Mouse (Mus musculus) gastrocnemius, postnatal 25 days (tissue): ENCODE results near the gene Cntfr. TPM values are rescaled to one million over a fixed set of nuclear protein-coding genes. Genes with fewer than 3 reads are reported as not detected.

Experiments
- DNase-seq: peaks from one replicate; pipeline ENCODE4 v3.0.0; 2022
- long read RNA-seq, 2 experiments: library from polyadenylated mRNA; stranded (forward); transcript quantifications; one replicate each; pipeline ENCODE4 v2.0.0; 2021
- total RNA-seq, 2 experiments: library from RNA; stranded (reverse); gene quantifications; 1 replicate in 1 of 2; 2 replicates in 1 of 2; pipeline ENCODE4 v1.2.3; 2021

The Cntfr gene
- 10 to 100 TPM; 33.5 to 34.7 TPM for total RNA-seq
- long read RNA-seq, experiment 1, partial matches to known transcripts, result 1 of 4 reads
- long read RNA-seq, experiment 1, other reads (novel, unspliced or antisense), result 1 of 4 reads
- long read RNA-seq, experiment 2, partial matches to known transcripts, result 2 of 4 reads
- long read RNA-seq, experiment 2, other reads (novel, unspliced or antisense), result 0 of 4 reads

- peak; percentile 79 for DNase-seq
Measured at GRCm38 (mm10) chr4:41696930-41697841, at the start of gene Cntfr. Cntfr (minus strand) TSS chr4:41697089.

GRCm38 (mm10) chr4:41745021-41745420 is 48.1 kb upstream of the Cntfr start:
- no peak for DNase-seq

- DNase-seq, result no peak
Measured at GRCm38 (mm10) chr4:41744131-41744530, 47.2 kb upstream of the Cntfr start.

- DNase-seq, result peak; percentile 93
Measured at GRCm38 (mm10) chr4:41741158-41741560, 44.3 kb upstream of the Cntfr start.

- DNase-seq, result no peak
Measured at GRCm38 (mm10) chr4:41740380-41741157, 43.7 kb upstream of the Cntfr start.

GRCm38 (mm10) chr4:41739260-41739659 is 42.4 kb upstream of the Cntfr start:
- no peak for DNase-seq

GRCm38 (mm10) chr4:41738256-41738603 is 41.3 kb upstream of the Cntfr start:
- DNase-seq, result no peak

DNA sequence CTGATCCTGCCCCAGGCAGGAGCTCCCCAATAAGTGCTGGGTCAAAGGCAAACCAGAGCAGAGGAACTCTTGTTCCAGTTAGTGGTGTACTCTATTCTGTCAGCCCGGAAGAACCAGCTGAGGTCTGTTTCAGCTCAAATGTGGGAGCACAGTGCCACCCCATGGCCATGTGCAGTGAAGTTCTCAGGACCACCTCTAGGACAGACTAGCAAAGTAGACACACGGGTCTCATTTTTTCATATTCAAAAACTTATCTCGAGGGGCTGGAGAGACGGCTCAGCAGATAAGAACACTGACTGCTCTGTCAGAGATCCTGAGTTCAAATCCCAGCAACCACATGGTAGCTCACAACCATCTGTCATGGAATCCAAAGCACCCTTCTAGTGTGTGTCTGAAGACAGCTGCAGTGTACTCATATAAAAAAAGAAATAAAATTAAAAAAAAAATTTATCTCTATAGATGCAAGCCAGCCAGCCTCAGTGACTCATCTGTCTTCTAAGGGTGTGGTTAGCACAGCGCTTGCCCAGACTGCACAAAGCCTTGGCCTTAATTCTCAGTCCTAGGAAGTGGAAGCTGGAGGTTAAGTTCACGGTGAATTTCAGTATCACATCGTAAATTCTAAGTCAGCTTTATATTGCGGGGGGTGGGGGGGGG is 40.8 kb upstream of the Cntfr start:
- peak; percentile 62 for DNase-seq

GRCm38 (mm10) chr4:41731052-41731765 is 34.3 kb upstream of the Cntfr start, which contains the start of gene Arid3c:
Arid3c (minus strand) TSS chr4:41731142.
- no peak for DNase-seq

- no peak for DNase-seq
Measured at GRCm38 (mm10) chr4:41726826-41727621, 30.1 kb upstream of the Cntfr start.

DNA sequence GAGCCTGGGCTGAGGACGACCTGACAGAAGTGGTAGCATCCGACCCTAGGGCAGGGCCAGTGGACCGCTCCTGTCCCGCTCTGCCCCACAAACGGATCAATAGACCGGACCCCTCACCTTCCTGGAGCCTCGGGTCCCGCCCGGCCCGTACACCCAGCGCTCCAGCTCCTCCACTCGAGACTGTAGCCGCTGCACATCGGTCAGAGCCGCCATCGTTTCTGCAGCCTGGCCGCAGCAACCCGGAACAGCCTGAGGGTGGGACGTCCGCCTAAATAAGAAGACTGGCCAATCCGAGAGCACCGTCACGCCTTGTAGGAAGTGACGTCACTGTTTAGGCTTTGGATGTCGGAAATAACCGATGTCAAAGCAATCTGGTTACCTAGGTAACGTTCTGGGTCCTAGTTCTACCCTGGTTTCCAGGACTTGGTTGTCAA is 26.0 kb upstream of the Cntfr start, which contains the start of gene Dctn3:
Gene Dctn3 (minus strand): TSS at position 253 of the 434 bp plus-strand sequence.
- peak; percentile 83 for DNase-seq

DNA sequence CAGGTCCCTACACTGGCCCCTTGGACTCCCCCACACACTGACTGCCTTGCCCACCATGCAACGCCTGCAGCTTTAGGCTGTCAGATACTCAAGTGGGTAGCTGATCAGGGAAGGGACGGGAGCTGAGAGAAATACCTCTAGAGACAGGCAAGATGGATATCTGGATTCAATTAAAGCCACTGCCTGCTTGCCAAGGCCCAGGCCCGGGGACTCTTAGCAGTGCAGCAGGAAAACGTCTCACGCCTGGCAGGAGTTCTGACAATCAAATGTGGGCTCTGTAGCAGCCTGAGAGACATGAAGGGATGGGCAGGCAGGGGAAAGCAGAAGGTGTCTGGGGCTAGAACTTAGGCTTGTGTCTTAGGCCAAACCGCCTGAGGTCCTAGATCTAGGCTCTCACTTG is 19.9 kb upstream of the Cntfr start:
- DNase-seq, result no peak

DNA sequence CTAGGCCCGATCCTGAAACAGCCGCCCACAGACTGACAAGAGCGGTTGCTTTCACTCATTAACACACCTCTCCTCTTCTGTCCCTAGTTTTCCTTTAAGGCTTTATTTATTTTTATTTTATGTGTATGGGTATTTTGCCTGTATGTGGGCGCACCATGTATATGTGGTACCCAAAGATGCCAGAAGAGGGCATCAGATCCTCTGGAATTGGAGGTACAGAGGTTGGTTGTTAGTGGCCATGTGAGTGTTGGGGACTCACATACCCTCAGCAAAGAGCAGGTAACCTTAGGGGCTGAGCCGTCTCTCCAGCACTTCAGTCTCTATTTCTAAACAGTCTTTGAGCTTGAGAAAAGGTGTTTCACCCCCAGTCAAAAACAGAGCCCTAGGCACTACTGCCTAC is 18.7 kb upstream of the Cntfr start:
- DNase-seq, result no peak

DNA sequence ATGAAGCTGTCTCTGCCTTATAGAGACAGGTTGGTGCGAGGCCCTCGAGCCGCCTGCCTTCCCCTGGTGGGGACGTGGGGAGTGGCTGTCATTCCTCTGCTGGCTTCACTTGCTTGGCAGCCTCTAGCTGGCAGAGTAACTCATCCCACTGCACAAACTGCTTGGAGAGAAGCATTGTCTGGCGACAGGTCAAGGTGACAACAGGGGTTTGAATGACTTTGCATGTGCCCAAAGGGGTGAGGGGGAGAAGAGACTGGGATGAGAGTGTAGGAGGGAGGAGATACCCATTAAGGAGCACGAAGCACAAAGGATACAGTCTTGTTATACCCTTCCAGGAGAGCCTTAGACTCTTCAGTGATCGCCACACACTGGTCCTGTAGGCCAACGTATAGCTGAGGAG is 18.2 kb upstream of the Cntfr start:
- no peak for DNase-seq

DNA sequence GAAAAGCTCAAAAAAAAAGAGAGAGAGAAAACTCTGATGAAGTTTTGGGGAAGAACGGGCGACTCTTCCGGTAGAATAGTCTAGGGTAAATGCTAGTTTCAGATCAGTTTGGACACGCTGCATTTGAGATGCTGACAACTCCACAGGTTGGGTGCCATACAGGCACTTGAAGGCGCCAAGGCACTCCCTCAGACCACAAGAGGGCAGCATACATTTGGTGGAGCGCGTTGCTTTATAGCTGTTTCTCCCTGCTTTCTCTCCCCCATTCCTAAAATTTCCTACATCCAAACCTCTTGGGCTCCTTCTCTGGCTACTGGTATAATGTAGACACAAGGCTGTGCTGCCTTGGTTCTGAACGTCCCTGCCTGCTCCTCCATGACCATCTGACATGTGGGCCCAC is 17.4 kb upstream of the Cntfr start:
- no peak for DNase-seq

GRCm38 (mm10) chr4:41713197-41714067 is 16.5 kb upstream of the Cntfr start, which contains the start of gene Rpp25l:
Rpp25l (minus strand) TSS chr4:41713534.
- DNase-seq, result peak; percentile 88

DNA sequence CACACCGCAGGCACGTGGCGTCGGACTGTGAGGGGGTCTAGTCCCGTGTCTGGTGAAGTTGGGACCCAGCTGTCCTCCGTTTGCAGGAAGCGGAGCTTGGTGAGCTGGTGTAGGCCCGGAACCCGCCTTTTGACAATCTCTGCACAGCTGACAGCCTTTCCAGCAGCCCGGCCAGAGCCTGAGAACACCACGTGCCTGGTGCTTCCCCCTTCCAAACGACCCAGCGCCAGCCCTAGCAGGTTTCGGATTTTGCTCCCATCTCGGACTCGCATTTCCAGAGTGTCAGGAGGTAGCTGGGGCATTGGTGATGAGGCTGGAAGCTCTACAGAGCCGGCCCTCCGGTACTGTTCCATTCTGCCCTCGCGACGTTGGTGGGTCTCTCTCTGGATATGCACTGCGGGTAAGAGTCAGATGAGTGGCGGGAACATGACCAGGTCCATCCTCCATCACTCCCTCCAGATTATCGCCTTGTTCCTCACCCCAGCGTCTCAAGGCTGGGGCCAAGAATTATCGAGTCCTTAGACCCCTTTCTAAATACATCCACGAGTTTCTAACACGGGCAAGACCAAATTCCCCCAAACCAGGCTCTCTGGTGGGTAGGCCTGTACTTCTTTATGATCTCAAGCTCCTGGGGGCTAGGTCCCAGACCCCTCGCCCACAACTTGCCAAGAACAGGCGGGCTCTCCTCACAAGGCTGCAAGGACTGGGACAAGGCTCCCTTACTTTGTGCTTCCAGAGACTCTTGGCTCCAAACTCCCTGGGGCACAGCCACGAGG is 15.7 kb upstream of the Cntfr start:
- peak; percentile 51 for DNase-seq

GRCm38 (mm10) chr4:41711705-41712375 is 15.0 kb upstream of the Cntfr start:
- no peak for DNase-seq
